Mouse (Mus musculus): ENCODE data around the gene Lmo7. TPM values are rescaled to one million over a fixed set of nuclear protein-coding genes. Genes with fewer than 3 reads are reported as not detected.

Gene Lmo7
- total RNA-seq, 1 experiment from 2014 or later = 0.95 TPM

GRCm38 (mm10) chr14:101859305-101859886, 129.6 kb downstream of the Lmo7 start:
- no peak for ATAC-seq (replicated peaks; ENCODE audit: insufficient number of reproducible peaks, low FRiP score, low TSS enrichment, poor library complexity, severe bottlenecking)

GRCm38 (mm10) chr14:101862088-101862487, 132.3 kb downstream of the Lmo7 start:
- ATAC-seq (replicated peaks; ENCODE audit: insufficient number of reproducible peaks, low FRiP score, low TSS enrichment, poor library complexity, severe bottlenecking) = no peak

DNA sequence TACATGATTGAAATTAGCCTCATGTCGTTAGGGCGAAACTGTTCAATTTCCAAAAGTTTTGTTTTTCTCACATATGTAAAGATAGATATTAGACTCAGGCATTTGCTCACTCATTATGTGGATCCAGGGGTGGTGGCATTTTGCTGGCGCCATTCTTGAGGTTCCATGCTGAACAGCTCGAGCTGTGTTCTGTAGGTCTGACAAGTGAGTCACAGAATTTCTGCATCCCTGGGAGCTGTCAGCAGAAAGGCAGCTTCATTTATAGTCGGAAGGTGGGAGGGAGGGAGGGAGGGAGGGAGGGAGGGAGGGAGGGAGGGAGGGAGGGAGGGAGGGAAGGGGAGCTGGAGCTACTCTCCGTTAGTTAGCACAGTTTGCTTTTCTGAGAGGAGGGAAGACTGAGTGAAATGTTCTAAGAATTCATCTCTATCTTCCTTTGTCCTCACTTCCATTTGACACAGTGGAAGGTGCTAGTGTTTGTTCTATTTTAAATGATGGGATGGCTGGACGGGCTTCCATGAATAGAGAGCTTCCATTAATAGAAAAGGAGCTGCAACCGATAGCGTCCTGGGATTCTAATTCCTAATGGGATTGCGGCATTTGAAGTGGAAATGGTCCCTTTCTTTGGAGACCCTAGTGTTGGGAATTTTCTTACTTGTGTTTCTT, 137.4 kb downstream of the Lmo7 start:
- no peak for ATAC-seq (replicated peaks; ENCODE audit: insufficient number of reproducible peaks, low FRiP score, low TSS enrichment, poor library complexity, severe bottlenecking)

GRCm38 (mm10) chr14:101869145-101869544, 139.4 kb downstream of the Lmo7 start:
- no peak for ATAC-seq (replicated peaks; ENCODE audit: insufficient number of reproducible peaks, low FRiP score, low TSS enrichment, poor library complexity, severe bottlenecking)

GRCm38 (mm10) chr14:101869661-101870060, 139.9 kb downstream of the Lmo7 start:
- no peak for ATAC-seq (replicated peaks; ENCODE audit: insufficient number of reproducible peaks, low FRiP score, low TSS enrichment, poor library complexity, severe bottlenecking)

GRCm38 (mm10) chr14:101870171-101870902, 140.6 kb downstream of the Lmo7 start:
- no peak for ATAC-seq (replicated peaks; ENCODE audit: insufficient number of reproducible peaks, low FRiP score, low TSS enrichment, poor library complexity, severe bottlenecking)

- no peak for ATAC-seq (replicated peaks; ENCODE audit: insufficient number of reproducible peaks, low FRiP score, low TSS enrichment, poor library complexity, severe bottlenecking)
Observed at GRCm38 (mm10) chr14:101872846-101873245, 143.1 kb downstream of the Lmo7 start.

DNA sequence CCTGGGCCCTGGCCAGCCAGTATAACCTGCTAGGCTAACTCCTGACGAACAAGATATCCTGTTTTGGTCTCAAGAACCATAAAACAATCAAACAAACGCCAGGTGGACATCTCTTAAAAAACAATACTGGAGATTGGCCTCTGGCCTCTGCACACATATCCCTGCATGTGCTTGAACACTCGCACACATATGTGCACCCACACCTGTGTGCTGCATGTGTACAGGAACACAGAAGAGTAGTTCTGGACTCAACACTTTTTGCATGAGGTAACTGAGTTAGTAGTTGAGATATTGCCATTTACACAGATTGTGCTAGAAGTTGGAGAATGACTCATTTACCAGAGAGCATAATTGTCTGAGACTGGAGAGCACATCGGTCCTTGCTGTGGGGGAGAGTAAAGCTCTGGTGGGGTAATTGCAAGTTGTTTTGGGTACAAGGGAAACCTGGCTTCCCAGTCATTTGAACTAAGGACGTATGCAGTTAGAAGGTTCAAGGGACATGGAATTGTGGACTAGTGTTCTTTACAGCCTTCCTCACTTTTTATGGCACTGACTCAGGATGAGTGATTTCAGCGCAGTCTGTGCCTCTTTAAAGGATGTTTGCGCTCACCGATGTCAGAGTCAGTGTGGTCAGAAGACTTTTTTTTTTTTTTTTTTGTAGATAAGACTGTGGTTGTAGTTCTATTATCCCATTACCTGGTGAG, 148.7 kb downstream of the Lmo7 start:
- no peak for ATAC-seq (replicated peaks; ENCODE audit: insufficient number of reproducible peaks, low FRiP score, low TSS enrichment, poor library complexity, severe bottlenecking)

GRCm38 (mm10) chr14:101879050-101879694, 149.4 kb downstream of the Lmo7 start:
- no peak for ATAC-seq (replicated peaks; ENCODE audit: insufficient number of reproducible peaks, low FRiP score, low TSS enrichment, poor library complexity, severe bottlenecking)

GRCm38 (mm10) chr14:101882966-101883365, 153.2 kb downstream of the Lmo7 start:
- no peak for ATAC-seq (replicated peaks; ENCODE audit: insufficient number of reproducible peaks, low FRiP score, low TSS enrichment, poor library complexity, severe bottlenecking)

DNA sequence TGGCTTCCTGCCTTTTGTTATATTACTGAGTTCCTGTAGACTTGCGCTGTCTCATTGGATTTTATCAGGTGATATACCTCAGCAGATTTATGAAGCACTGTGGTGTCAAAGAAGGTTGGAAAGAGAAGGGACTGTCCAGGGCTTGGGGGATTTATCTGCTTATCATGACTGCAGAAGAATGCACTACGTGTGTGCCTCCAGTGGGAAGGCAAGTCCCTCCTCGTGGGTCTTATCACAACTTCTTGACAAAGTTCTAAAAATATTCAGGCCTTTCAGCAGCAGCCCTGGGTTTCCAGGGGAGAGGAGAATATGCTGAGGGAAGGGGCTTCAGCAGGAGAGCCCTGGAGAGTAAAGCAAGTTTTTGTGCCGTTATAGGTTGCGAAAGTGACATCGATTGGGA, 154.0 kb downstream of the Lmo7 start:
- ATAC-seq (replicated peaks; ENCODE audit: insufficient number of reproducible peaks, low FRiP score, low TSS enrichment, poor library complexity, severe bottlenecking) = no peak

DNA sequence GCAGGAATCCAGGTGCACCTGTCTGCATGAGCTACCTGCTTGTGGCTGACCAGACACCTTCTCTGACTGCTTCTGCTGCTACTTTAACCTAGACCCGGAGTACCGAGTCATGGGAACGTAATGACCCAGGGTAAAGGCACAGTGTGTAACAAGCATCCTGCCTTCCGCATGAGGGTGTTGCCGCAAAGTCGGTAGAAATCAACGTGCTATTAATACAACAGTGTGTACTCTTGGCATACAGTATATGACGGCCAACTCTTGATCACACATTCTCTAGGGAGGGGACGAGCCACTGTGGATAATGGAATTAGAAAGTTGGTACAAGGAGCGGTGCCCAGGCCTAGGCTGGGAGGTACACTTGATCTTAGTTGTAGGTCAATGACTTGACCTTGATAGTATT, 156.6 kb downstream of the Lmo7 start:
- no peak for ATAC-seq (replicated peaks; ENCODE audit: insufficient number of reproducible peaks, low FRiP score, low TSS enrichment, poor library complexity, severe bottlenecking)

DNA sequence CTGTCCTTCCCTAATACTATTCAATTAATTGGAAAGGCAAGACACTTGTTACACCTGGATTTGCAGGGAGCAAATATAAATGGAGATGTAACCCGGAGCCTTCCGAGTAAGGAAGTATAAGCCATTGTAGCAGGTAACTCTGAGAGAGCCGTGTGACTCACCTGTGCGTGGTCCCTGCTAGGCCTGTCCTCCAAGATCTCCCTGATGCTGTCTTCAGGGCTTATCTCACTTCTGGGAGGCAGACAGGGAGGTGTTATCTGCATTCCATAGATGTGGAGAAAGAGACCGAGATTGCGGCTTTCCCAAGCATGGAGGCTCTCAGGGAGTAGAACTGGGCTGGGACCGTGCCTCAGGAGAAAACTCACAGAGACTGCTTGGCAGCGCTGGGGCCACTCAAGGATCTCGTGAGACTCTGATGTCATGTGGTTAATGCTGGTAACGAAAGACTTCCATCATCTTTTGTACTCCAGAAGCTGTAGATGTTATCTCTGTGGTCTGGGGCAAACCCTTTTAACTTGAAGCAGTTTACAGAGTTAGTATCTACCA, 162.2 kb downstream of the Lmo7 start:
- no peak for ATAC-seq (replicated peaks; ENCODE audit: insufficient number of reproducible peaks, low FRiP score, low TSS enrichment, poor library complexity, severe bottlenecking)

- ATAC-seq (replicated peaks; ENCODE audit: insufficient number of reproducible peaks, low FRiP score, low TSS enrichment, poor library complexity, severe bottlenecking) = no peak
Observed at GRCm38 (mm10) chr14:101892496-101892895, 162.7 kb downstream of the Lmo7 start.

GRCm38 (mm10) chr14:101893215-101893614, 163.5 kb downstream of the Lmo7 start:
- ATAC-seq (replicated peaks; ENCODE audit: insufficient number of reproducible peaks, low FRiP score, low TSS enrichment, poor library complexity, severe bottlenecking) = no peak

- no peak for ATAC-seq (replicated peaks; ENCODE audit: insufficient number of reproducible peaks, low FRiP score, low TSS enrichment, poor library complexity, severe bottlenecking)
Observed at GRCm38 (mm10) chr14:101898250-101898649, 168.5 kb downstream of the Lmo7 start.

GRCm38 (mm10) chr14:101901496-101901895, 171.7 kb downstream of the Lmo7 start:
- ATAC-seq (replicated peaks; ENCODE audit: insufficient number of reproducible peaks, low FRiP score, low TSS enrichment, poor library complexity, severe bottlenecking) = no peak

DNA sequence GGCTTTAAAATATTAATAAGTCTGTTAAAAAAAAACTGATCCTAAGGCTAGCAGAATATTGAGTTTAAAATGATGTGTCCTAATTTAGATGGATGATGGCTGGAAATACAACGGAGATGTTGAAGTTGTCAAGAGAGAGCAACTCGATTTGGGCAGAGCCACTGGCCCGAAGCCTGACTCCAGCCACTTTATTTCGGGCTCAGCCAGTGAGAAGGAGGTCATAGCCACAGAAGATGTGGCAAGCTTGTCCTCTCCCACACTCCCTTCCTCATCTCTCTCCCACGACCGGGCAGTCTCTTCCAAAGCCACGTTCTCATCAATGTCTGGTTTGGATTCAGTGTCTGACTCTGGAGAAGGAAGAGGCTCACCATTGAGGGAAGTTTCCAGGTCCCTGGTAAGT, 172.2 kb downstream of the Lmo7 start:
- no peak for ATAC-seq (replicated peaks; ENCODE audit: insufficient number of reproducible peaks, low FRiP score, low TSS enrichment, poor library complexity, severe bottlenecking)

GRCm38 (mm10) chr14:101903722-101904121, 174.0 kb downstream of the Lmo7 start:
- no peak for ATAC-seq (replicated peaks; ENCODE audit: insufficient number of reproducible peaks, low FRiP score, low TSS enrichment, poor library complexity, severe bottlenecking)
